Mouse (Mus musculus) T-helper 17 cell (primary cell): ENCODE measurements around the gene Rnf150.

Experiments
- in situ Hi-C, 2 experiments: fragments of 300-600 bp; cut with MboI, MseI; formaldehyde crosslinking; loops; 1 replicate in 1 of 2; 2 replicates in 1 of 2; pipeline ENCODE4 v1.15.1; 2025; ENCODE audit warnings: high pct_unique_total_duplicates in 2 of 2

Gene Rnf150

GRCm38 (mm10) chr8:82887234-82887633 is 24.1 kb downstream of the Rnf150 start:
- in situ Hi-C loops, result no loop called here

- in situ Hi-C loops, result no loop called here
Observed at GRCm38 (mm10) chr8:82889062-82889720, 26.0 kb downstream of the Rnf150 start.

- in situ Hi-C loops, result no loop called here
Observed at GRCm38 (mm10) chr8:82895091-82895490, 31.9 kb downstream of the Rnf150 start.

- in situ Hi-C loops, result no loop called here
Observed at GRCm38 (mm10) chr8:82896796-82897195, 33.6 kb downstream of the Rnf150 start.

GRCm38 (mm10) chr8:82897628-82898458 is 34.7 kb downstream of the Rnf150 start:
- in situ Hi-C loops, result no loop called here

- in situ Hi-C loops, result no loop called here
Observed at GRCm38 (mm10) chr8:82898459-82898841, 35.3 kb downstream of the Rnf150 start.

- in situ Hi-C loops, result no loop called here
Observed at GRCm38 (mm10) chr8:82900958-82901357, 37.8 kb downstream of the Rnf150 start.

- in situ Hi-C loops, result no loop called here
Observed at GRCm38 (mm10) chr8:82901549-82902138, 38.5 kb downstream of the Rnf150 start.

- in situ Hi-C loops, result no loop called here
Observed at GRCm38 (mm10) chr8:82903497-82903896, 40.3 kb downstream of the Rnf150 start.

GRCm38 (mm10) chr8:82907271-82907670 is 44.1 kb downstream of the Rnf150 start:
- in situ Hi-C loops, result no loop called here

GRCm38 (mm10) chr8:82911436-82911835 is 48.3 kb downstream of the Rnf150 start:
- in situ Hi-C loops, result no loop called here

- in situ Hi-C loops, result no loop called here
Observed at GRCm38 (mm10) chr8:82912282-82912681, 49.1 kb downstream of the Rnf150 start.

GRCm38 (mm10) chr8:82914543-82914942 is 51.4 kb downstream of the Rnf150 start:
- in situ Hi-C loops, result no loop called here

- in situ Hi-C loops, result no loop called here
Observed at GRCm38 (mm10) chr8:82916851-82917539, 53.8 kb downstream of the Rnf150 start.

- in situ Hi-C loops, result no loop called here
Observed at GRCm38 (mm10) chr8:82917540-82918316, 54.6 kb downstream of the Rnf150 start.

GRCm38 (mm10) chr8:82919676-82920075 is 56.5 kb downstream of the Rnf150 start:
- in situ Hi-C loops, result no loop called here

GRCm38 (mm10) chr8:82920124-82920523 is 57.0 kb downstream of the Rnf150 start:
- in situ Hi-C loops, result no loop called here

GRCm38 (mm10) chr8:82925286-82925685 is 62.1 kb downstream of the Rnf150 start:
- in situ Hi-C loops, result no loop called here

GRCm38 (mm10) chr8:82926518-82926917 is 63.4 kb downstream of the Rnf150 start:
- in situ Hi-C loops, result no loop called here

GRCm38 (mm10) chr8:82931554-82931953 is 68.4 kb downstream of the Rnf150 start:
- in situ Hi-C loops, result no loop called here

- in situ Hi-C loops, result no loop called here
Observed at GRCm38 (mm10) chr8:82936162-82936561, 73.0 kb downstream of the Rnf150 start.
